Mouse (Mus musculus) brain, adult 2 months (tissue): Measurements from ENCODE around the gene Heg1.

ENCODE experiments used
- DNase-seq: peaks from one replicate; pipeline ENCODE4 v3.0.0; 2011; ENCODE audit warnings: low read depth, low spot score

Heg1 gene

GRCm38 (mm10) chr16:33684162-33684702, at the start of gene Heg1:
Gene Heg1, plus strand, starts transcription at chr16:33684370.
- peak; percentile 73 for DNase-seq

GRCm38 (mm10) chr16:33635836-33636595, 48.2 kb upstream of the Heg1 start:
- peak; percentile 62 for DNase-seq

GRCm38 (mm10) chr16:33641779-33642178, 42.4 kb upstream of the Heg1 start:
- peak; percentile 46 for DNase-seq

DNA sequence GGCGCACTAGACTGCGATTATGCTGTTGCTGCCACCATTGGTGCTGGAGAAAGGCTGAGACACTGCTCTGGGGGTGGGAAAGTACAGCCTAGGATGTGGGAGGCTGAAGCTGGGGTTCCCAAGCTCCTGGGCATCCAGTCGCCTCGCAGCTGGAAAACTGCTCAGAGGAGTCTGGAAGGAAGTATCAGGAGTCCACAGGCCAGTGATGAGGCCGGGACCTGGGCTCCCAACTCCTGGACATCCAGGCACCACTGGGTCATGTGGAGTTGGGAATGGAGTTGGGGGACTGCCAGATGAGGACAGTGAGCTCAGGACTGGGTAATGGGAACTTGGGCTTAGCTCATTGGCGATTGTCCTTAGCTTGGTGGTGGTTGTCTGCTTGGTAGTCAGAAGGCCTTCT, 31.1 kb upstream of the Heg1 start:
- DNase-seq: no peak

DNA sequence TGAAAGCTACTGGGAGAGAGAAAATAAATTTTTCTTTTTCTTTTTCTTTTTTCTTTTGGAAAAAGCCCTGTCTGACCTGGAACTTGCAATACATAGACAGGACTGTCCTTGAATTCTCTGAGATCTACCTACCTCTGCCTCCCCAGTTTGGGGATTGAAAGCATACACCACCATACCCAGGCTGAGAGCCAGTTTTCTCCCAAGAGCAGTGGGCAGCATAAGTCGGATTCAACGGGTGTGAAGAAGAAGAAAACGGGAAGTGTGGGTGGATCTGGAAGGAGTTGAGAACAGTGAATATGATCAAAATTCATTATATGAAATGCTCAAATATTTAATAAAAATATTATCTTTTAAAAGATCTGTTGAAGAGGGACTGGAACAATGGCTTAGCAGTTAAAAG, 28.7 kb upstream of the Heg1 start:
- DNase-seq: peak; percentile 77

DNA sequence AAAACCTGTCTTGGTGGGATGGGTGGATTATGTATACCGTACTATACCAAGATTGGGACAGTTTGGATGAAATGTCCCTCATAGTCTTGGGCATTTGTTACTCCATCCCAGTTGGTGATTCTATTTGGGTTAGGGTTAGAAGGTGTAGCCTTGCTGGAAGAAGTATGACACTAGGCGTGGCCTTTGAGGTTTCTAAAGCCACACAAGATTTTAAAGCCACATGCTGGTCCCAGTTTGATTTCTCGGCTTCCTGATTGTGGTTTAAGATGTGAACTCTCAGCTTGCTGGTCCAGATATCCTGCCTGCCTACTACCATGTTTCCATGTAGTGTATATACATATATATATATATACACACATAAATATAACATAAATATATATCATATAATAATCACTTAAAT, 27.0 kb upstream of the Heg1 start:
- no peak for DNase-seq

GRCm38 (mm10) chr16:33658121-33658520, 26.0 kb upstream of the Heg1 start:
- DNase-seq: no peak

DNA sequence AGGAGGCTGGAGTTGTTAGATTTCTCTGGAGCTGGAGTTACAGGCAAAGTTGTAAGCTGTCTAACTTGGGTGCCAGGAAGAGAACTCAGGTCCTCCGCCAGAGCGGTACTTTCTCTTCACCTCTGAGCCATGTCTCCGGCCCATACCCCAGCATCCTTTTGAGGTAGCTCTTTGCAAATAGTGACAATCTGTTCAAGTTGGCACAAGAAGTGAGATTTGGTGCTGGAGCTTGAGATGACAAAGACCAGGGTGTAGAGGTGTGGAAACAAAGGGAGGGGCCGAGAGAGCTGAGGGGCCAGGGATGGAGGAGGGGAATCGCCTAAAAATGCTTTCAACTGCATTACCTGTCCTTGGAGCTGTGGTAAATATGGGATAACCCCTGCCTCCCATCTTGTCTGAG, 24.6 kb upstream of the Heg1 start:
- DNase-seq: peak; percentile 82

- DNase-seq: no peak
These were observed 24.0 kb upstream of the Heg1 start for GRCm38 (mm10) chr16:33660125-33660524.

GRCm38 (mm10) chr16:33662841-33663240, 21.3 kb upstream of the Heg1 start:
- no peak for DNase-seq

- no peak for DNase-seq
These were observed 17.9 kb upstream of the Heg1 start for GRCm38 (mm10) chr16:33666226-33666625.

GRCm38 (mm10) chr16:33666985-33667538, 17.1 kb upstream of the Heg1 start:
- no peak for DNase-seq

GRCm38 (mm10) chr16:33668448-33668847, 15.7 kb upstream of the Heg1 start:
- DNase-seq: no peak

GRCm38 (mm10) chr16:33669072-33669471, 15.1 kb upstream of the Heg1 start:
- DNase-seq: no peak

DNA sequence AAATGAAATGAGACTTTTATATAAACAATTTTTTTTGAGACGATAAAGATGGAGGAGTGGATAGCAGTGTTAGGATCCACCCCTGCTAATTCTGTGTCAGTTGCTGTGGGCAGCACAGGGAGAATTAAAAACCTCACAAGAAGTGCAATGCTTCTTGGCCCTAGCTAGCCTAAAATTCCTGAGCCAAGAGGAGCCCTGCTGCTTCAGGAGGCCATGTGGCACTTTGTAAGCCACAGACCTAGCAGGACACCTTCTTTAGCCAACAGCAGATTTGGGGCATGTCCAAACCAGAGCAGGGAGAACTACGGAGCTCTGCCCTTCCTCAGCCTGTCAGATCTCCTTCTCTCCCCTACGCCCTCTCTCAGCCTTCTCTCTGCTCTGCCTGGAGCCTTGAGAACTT, 13.8 kb upstream of the Heg1 start:
- peak; percentile 97 for DNase-seq

- DNase-seq: no peak
These were observed 13.2 kb upstream of the Heg1 start for GRCm38 (mm10) chr16:33670933-33671332.

DNA sequence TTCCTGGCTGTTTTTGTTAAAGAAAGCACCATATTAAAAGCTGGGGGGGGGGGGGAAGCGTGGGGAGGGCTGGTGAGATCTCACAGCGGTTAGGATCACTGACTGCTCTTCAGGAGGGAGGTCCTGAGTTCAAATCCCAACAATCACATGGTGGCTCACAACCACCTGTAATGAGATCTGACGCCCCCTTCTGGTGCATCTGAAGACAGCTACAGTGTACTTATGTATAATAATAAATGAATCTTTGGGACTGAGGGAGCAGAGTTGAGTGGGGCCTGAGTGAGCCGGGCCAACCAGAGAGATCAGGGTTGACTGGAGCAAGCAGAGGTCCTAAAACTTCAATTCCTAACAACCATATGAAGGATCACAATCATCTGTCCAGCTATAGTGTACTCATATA, 12.0 kb upstream of the Heg1 start:
- DNase-seq: no peak

GRCm38 (mm10) chr16:33672643-33673042, 11.5 kb upstream of the Heg1 start:
- no peak for DNase-seq

DNA sequence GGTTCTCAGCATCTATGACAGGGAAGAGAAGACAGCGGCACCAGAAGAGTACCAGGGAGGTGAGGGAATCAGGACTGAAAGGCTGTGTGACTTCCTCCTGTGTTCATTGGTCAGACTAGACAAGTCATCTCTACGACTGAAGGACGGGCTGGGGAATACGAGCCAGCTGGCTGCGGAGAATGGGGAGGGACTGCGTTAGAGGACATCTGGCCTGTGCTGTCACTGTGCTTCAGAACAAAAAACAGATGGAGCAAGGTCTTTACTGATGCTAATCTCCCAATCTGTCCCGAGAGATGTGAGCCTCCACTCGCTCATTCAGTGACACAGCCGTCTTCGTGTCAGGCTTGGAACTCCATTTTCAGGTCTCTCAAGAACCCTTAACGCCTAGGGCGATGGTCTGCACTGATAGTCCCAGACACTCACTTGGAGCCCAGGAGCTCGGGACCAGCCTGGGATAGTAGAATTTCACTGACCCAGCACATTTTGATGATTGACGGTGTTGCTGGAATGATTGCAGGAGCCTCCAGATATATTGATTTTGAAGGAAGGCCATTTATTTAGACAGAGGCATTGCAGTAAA, 10.6 kb upstream of the Heg1 start:
- DNase-seq: peak; percentile 79

GRCm38 (mm10) chr16:33675151-33675847, 8.9 kb upstream of the Heg1 start:
- DNase-seq: no peak

DNA sequence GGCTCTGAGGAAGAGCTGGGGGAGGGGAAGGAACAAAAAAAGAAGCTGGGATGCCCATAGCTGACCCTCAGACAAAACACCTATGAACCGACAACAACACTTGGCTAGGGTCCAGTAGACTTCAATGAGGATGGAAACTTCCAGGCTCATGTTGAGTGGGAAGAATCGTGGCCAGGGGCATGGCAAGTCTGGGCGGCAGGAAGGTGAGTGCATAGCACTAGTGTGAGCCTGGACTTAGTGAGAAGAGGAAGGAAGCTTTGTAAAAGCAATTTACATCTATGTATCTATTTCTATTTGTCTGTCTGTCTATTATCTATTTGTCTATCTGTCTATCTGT, 8.4 kb upstream of the Heg1 start:
- no peak for DNase-seq
